Mouse (Mus musculus) neural tube, embryonic 12.5 days (tissue): Measurements from ENCODE around the gene Nbea. TPM values are rescaled to one million over a fixed set of nuclear protein-coding genes. Genes with fewer than 3 reads are reported as not detected.
A peak's percentile ranks its signal among the peaks of the same experiment; 100 is the strongest.

Experiments used
- ATAC-seq: fragments of 200-750 bp; cut with Nextera tagmentation; 2 replicates; pipeline ENCODE4 v1.8.0; 2017; ENCODE audit warnings: low read depth, mild to moderate bottlenecking, moderate TSS enrichment, moderate library complexity; ENCODE audit not compliant: low FRiP score
- H3K27ac ChIP-seq: fragments of 300-500 bp; sonication (generic); 2 replicates; pipeline ENCODE4 v1.5.1; 2016
- H3K27me3 ChIP-seq: fragments of 300-500 bp; sonication (generic); replicated peaks from 2 replicates; pipeline ENCODE4 v1.6.1; 2016; ENCODE audit warnings: mild to moderate bottlenecking
- H3K36me3 ChIP-seq: fragments of 300-500 bp; sonication (generic); 2 replicates; pipeline ENCODE4 v1.6.1; 2016; ENCODE audit warnings: mild to moderate bottlenecking
- H3K4me1 ChIP-seq: fragments of 300-500 bp; sonication (generic); 2 replicates; pipeline ENCODE4 v1.6.1; 2016
- H3K4me2 ChIP-seq: fragments of 300-500 bp; sonication (generic); replicated peaks from 2 replicates; pipeline ENCODE4 v1.6.1; 2016; ENCODE audit warnings: mild to moderate bottlenecking
- H3K4me3 ChIP-seq: fragments of 300-500 bp; sonication (generic); 2 replicates; pipeline ENCODE4 v1.5.1; 2016
- H3K9ac ChIP-seq: fragments of 300-500 bp; sonication (generic); 2 replicates; pipeline ENCODE4 v1.6.1; 2016; ENCODE audit warnings: mild to moderate bottlenecking
- H3K9me3 ChIP-seq: fragments of 300-500 bp; sonication (generic); 2 replicates; pipeline ENCODE4 v1.6.1; 2016; ENCODE audit warnings: mild to moderate bottlenecking
- WGBS: fragments of 180-500 bp; shearing (Covaris S2); methylation state at CpG from one replicate; pipeline ENCODE4 v1.1.7; 2016; 5-methylcytosine and 5-hydroxymethylcytosine counted together
- polyA plus RNA-seq: library from polyadenylated mRNA; unstranded; fragments of >200 nt; fragmentation: Nextera tagmentation; extraction: Ambion mirVana; gene quantifications from 2 replicates; pipeline ENCODE4 v1.2.1, GENCODE M21; 2016

The Nbea gene
- polyA plus RNA-seq, 1 experiment from 2014 or later = 28.5 TPM

- Histone ChIP-seq H3K9me3 (no peaks in the 10 kb centered on the region), H3K36me3 (no peaks in the 10 kb centered on the region), H3K27ac (no peak overlapping the region), H3K27me3 (no peaks in the 10 kb centered on the region), H3K4me2 (no peak overlapping the region), H3K4me3 (no peak overlapping the region), H3K4me1 (no peaks in the 10 kb centered on the region), H3K9ac (no peak overlapping the region)
- ATAC-seq = no peak
- WGBS = 71% methylated on average over 2 of the region's 2 CpGs
Observed at GRCm38 (mm10) chr3:56108101-56108500, 75.4 kb downstream of the Nbea start.

GRCm38 (mm10) chr3:56097105-56097504, 86.4 kb downstream of the Nbea start:
- no peak overlapping the region for H3K27ac ChIP-seq
- H3K27me3 ChIP-seq = no peaks in the 10 kb centered on the region
- 0 out of 2 replicates have a peak overlapping the region, but pooled peaks have one; percentile 7 for H3K4me2 ChIP-seq
- H3K9ac ChIP-seq = no peak overlapping the region
- H3K4me3 ChIP-seq = no peak overlapping the region
- H3K36me3 ChIP-seq = no peaks in the 10 kb centered on the region
- WGBS = 14% methylated on average over 5 of the region's 5 CpGs
- no peaks in the 10 kb centered on the region for H3K9me3 ChIP-seq
- ATAC-seq = no peak
- H3K4me1 ChIP-seq = peaks cover 8% of the 10 kb centered on the region

- Histone ChIP-seq H3K27me3 (no peaks in the 10 kb centered on the region), H3K4me2 (no peak overlapping the region), H3K9me3 (no peaks in the 10 kb centered on the region), H3K4me1 (no peaks in the 10 kb centered on the region), H3K36me3 (no peaks in the 10 kb centered on the region), H3K27ac (no peak overlapping the region), H3K9ac (no peak overlapping the region), H3K4me3 (no peak overlapping the region)
- WGBS = 87% methylated on average over 1 of the region's 1 CpGs
- ATAC-seq = no peak
Observed at GRCm38 (mm10) chr3:56079015-56079612, 104.4 kb downstream of the Nbea start.

- Histone ChIP-seq H3K27ac (no peak overlapping the region), H3K4me2 (no peak overlapping the region), H3K9ac (no peak overlapping the region), H3K4me1 (no peaks in the 10 kb centered on the region), H3K9me3 (no peaks in the 10 kb centered on the region), H3K27me3 (no peaks in the 10 kb centered on the region), H3K4me3 (no peak overlapping the region), H3K36me3 (peaks cover 7% of the 10 kb centered on the region; the same call in 1 of the 2 replicates)
- 92% methylated on average over 6 of the region's 6 CpGs for WGBS
- no peak for ATAC-seq
Observed at GRCm38 (mm10) chr3:56067849-56068248, 115.7 kb downstream of the Nbea start.

- ATAC-seq = no peak
- H3K4me2 ChIP-seq = no peak overlapping the region
- no peaks in the 10 kb centered on the region for H3K4me1 ChIP-seq
- H3K36me3 ChIP-seq = peaks cover 7% of the 10 kb centered on the region; the same call in 1 of the 2 replicates
- no peak overlapping the region for H3K9ac ChIP-seq
- no peak overlapping the region for H3K4me3 ChIP-seq
- no peaks in the 10 kb centered on the region for H3K27me3 ChIP-seq
- H3K27ac ChIP-seq = no peak overlapping the region
- whole genome bisulfite sequencing = 84% methylated on average over 1 of the region's 1 CpGs
- H3K9me3 ChIP-seq = no peaks in the 10 kb centered on the region
Observed at GRCm38 (mm10) chr3:56066360-56067040, 117.0 kb downstream of the Nbea start.

- no peak overlapping the region for H3K9ac ChIP-seq
- no peaks in the 10 kb centered on the region for H3K27me3 ChIP-seq
- H3K4me2 ChIP-seq = no peak overlapping the region
- ATAC-seq = no peak
- no peaks in the 10 kb centered on the region for H3K4me1 ChIP-seq
- H3K9me3 ChIP-seq = no peaks in the 10 kb centered on the region
- H3K36me3 ChIP-seq = peaks cover 7% of the 10 kb centered on the region; the same call in 1 of the 2 replicates
- H3K27ac ChIP-seq = no peak overlapping the region
- WGBS = 87% methylated on average over 4 of the region's 4 CpGs
- no peak overlapping the region for H3K4me3 ChIP-seq
Observed at GRCm38 (mm10) chr3:56065234-56065633, 118.3 kb downstream of the Nbea start.

GRCm38 (mm10) chr3:56045659-56046336, 137.7 kb downstream of the Nbea start:
- H3K9ac ChIP-seq = no peak overlapping the region
- no peaks in the 10 kb centered on the region for H3K27me3 ChIP-seq
- H3K9me3 ChIP-seq = no peaks in the 10 kb centered on the region
- H3K4me3 ChIP-seq = no peak overlapping the region
- no peak overlapping the region for H3K27ac ChIP-seq
- H3K36me3 ChIP-seq = no peaks in the 10 kb centered on the region
- no peak for ATAC-seq
- no peak overlapping the region for H3K4me2 ChIP-seq
- 94% methylated on average over 5 of the region's 5 CpGs for WGBS
- H3K4me1 ChIP-seq = no peaks in the 10 kb centered on the region

GRCm38 (mm10) chr3:56043091-56043490, 140.4 kb downstream of the Nbea start:
- WGBS = 79% methylated on average over 1 of the region's 1 CpGs
- no peak for ATAC-seq
- no peak overlapping the region for H3K27ac ChIP-seq

GRCm38 (mm10) chr3:56039494-56039893, 144.0 kb downstream of the Nbea start:
- no peaks in the 10 kb centered on the region for H3K27me3 ChIP-seq
- H3K4me3 ChIP-seq = no peak overlapping the region
- H3K4me1 ChIP-seq = no peaks in the 10 kb centered on the region
- no peaks in the 10 kb centered on the region for H3K9me3 ChIP-seq
- H3K36me3 ChIP-seq = no peaks in the 10 kb centered on the region
- H3K4me2 ChIP-seq = no peak overlapping the region
- no peak overlapping the region for H3K27ac ChIP-seq
- 84% methylated on average over 1 of the region's 1 CpGs for WGBS
- H3K9ac ChIP-seq = no peak overlapping the region
- no peak for ATAC-seq

More at GRCm38 (mm10) chr3:56043091-56043490, 140.4 kb downstream of the Nbea start:
- H3K4me1 ChIP-seq = no peaks in the 10 kb centered on the region
- H3K4me2 ChIP-seq = no peak overlapping the region
- no peaks in the 10 kb centered on the region for H3K27me3 ChIP-seq
- no peak overlapping the region for H3K9ac ChIP-seq
- no peak overlapping the region for H3K4me3 ChIP-seq
- H3K9me3 ChIP-seq = no peaks in the 10 kb centered on the region
- H3K36me3 ChIP-seq = no peaks in the 10 kb centered on the region

GRCm38 (mm10) chr3:56034596-56034995, 148.9 kb downstream of the Nbea start:
- no peaks in the 10 kb centered on the region for H3K9me3 ChIP-seq
- no peak overlapping the region for H3K9ac ChIP-seq
- no peak overlapping the region for H3K4me2 ChIP-seq
- WGBS = 85% methylated on average over 3 of the region's 3 CpGs
- no peaks in the 10 kb centered on the region for H3K4me1 ChIP-seq
- ATAC-seq = no peak
- H3K27ac ChIP-seq = no peak overlapping the region
- no peaks in the 10 kb centered on the region for H3K27me3 ChIP-seq
- no peak overlapping the region for H3K4me3 ChIP-seq
- no peaks in the 10 kb centered on the region; the same call in 1 of the 2 replicates for H3K36me3 ChIP-seq

- Histone ChIP-seq H3K4me1 (no peaks in the 10 kb centered on the region), H3K4me2 (no peak overlapping the region), H3K9me3 (no peaks in the 10 kb centered on the region), H3K36me3 (peaks cover 16% of the 10 kb centered on the region), H3K4me3 (no peak overlapping the region), H3K9ac (no peak overlapping the region), H3K27me3 (no peaks in the 10 kb centered on the region), H3K27ac (no peak overlapping the region)
- 92% methylated on average over 3 of the region's 3 CpGs for WGBS
- no peak for ATAC-seq
Observed at GRCm38 (mm10) chr3:56018494-56018893, 165.0 kb downstream of the Nbea start.

GRCm38 (mm10) chr3:56011132-56011531, 172.4 kb downstream of the Nbea start:
- Histone ChIP-seq H3K36me3 (peaks cover 8% of the 10 kb centered on the region), H3K27me3 (no peaks in the 10 kb centered on the region), H3K4me3 (no peak overlapping the region), H3K27ac (no peak overlapping the region), H3K4me2 (no peak overlapping the region), H3K4me1 (no peaks in the 10 kb centered on the region), H3K9me3 (no peaks in the 10 kb centered on the region), H3K9ac (no peak overlapping the region)
- no peak for ATAC-seq
- 87% methylated on average over 3 of the region's 3 CpGs for WGBS
